Mouse (Mus musculus) spleen, postnatal 10 days (tissue): Measurements from ENCODE around the gene Syn3.
"Not testable (repeated sequence)": the region's sequence is repeated elsewhere in the genome, so short reads cannot be mapped to it uniquely, and the experiment has no call there.

Experiments used
- DNase-seq, 2 experiments: peaks; one replicate each; pipeline ENCODE4 v3.0.0; 2021 to 2022; ENCODE audit warnings: low spot score in 2 of 2

Gene Syn3

DNA sequence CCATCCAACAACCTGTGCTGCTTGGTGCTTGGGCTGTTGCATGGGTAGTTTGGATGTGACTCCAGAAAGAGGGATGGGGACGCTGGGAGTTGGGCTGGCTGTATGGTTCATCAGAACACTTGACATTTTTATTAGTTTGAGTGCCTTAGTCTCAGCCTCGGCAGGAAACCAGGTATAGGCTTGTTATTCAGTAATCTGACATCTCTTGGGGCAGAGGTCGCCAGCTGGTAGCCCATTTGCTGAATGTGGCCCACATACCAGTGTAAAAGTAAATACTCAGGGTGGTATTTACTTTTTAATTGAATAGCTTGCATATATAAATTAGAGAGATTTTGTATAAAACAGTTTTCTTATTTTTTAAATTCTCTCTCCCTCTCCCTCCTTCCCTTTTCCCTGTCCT is 343.4 kb downstream of the Syn3 start:
- DNase-seq, result no peak

DNA sequence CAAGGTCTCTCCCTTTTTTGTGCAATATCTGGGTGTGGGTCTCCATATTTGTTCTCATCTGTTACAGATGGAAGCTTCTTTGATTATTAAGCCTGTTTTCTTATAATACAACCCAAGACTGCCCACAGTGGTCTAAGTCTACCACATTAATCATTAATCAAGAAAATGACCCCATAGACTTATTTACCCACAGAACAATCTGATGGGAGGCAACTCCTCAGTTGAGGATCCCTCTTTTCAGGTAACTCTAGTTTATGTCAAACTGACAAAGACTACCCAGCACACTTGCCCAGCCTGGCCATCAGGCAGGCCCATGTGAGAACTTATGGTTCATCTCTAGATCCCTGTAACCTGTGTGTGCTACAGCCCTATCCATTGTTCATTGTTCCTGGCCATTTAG is 345.5 kb downstream of the Syn3 start:
- no peak for DNase-seq

DNA sequence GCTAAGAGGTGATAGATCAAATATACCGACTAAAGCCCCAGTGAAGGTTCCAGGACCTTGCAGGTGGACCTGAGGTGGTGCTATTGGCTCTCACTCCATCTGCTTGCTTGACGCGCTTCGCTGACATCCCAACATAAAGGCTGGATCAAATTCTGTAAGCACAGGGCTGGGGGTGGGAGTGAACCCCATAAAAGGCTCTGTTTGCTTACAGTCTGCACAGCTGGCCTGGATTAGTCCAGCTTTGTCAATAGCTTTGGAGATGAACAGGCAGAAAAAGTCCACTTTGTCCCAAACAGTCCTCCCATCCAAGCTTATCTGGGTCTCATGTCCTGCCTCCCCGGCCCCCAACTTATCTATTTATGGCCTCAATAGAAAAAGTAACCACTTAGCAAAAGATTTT is 347.3 kb downstream of the Syn3 start:
- no peak for DNase-seq

DNA sequence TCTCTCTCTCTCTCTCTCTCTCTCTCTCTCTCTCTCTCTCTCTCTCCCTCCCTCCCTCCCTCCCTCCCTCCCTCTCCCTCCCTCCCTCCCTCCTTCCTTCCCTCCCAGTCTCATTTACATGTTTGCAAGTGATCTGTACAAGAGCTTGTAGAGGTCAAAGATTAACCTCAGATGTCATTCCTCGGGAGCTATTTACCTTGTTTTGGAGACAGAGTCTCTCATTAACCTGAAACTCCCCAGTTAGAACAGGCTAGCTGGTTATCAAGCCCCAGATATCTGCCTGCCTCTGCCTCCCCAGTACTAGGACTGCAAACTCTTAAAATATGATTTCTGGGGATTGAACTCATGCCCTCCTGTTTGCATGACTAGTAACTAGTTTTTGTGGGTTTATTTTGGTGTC is 348.6 kb downstream of the Syn3 start:
- no peak for DNase-seq

DNA sequence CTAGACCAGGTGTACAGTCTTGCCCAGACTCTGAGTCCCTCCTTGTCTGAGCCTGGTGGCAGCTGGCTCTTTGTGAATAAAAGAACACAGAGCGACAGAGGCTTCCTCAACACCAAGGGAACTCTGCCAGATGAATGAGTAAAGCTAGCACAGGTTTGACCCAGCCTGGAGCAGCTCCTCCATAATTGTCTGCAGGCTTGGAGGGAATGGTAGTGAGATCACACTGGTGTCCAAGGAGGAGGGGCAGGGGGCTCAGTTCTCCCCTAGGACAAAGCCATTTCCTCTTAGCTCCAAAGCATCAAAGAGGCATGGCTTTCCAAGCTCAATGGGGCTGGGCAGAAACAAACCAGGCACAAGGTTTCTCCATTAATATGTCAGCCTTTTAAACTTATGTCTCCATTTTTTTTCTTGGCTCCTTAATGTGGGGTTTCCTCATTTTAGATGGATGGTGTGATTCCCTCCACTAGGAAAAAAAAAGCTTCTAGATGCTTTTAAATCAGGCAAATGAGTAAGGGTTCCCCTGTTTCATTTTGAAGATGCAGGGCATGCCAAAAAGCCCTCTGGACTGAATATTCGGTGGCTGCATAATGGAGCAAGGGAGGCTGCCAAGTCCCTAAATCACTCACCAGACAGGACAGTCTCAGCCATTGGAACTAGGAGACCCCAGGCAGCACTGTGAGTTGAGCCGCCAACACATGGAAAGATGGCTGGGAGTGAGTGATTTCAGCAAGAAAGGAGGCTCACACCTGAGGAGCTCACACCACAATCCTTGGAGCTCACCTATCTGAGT is 349.5 kb downstream of the Syn3 start:
- DNase-seq, result no peak

DNA sequence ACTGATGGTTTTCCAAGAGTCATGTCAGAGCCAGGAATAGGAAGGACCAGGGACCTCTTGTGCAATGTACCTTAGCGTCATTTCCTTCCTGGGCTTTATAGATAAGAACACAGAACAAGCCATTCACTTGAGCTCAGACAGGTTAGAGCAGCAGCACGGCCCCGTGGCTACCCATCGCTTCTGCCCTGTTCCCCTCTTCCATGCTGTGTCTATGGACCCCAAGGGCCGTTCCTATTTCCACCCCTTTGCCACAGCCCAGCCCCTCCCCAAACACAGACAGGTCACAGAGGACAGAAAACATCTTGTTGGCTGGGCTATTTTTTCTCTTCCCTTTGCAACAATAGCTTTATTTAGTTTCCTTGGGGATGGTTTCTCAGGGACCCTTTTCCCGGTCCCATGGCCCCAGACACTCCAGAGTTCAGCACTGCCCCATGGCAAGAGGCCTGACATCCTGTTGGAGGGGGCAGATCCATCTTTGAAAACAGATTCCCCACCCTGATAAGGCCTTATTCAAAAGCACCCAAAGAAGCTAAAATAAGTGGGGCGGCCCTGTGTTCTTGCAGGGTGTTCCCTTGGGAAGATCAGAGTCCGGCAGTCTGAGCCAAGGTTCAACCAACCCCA is 359.5 kb downstream of the Syn3 start:
- DNase-seq, result no peak

DNA sequence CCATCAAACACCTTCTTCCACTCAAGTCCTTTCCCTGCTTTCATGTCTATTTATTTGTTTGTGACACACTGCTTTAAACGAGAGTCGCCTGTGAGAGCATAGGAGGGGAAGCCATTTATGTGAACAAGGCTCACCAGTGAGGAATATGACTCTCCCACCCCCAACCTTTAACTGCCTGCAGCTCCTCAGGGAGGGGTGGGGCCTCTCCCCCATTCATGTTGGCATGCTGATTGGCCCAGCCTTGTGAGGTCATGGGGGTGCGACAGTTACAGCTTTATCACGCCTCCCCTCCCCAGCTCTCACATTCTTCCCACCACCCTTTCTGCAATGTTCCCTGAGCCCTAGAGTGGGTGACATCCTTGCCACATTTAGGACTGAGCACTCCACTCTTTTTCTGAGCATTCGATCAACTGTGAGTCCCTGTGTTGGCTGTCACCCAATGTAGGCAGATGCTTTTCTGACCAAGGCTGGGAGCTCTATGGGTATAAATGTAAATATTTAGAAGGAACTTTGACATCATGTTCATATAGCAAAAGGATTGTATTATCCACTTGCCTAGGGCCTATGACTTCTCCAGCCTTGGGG is 361.0 kb downstream of the Syn3 start:
- DNase-seq, result no peak

DNA sequence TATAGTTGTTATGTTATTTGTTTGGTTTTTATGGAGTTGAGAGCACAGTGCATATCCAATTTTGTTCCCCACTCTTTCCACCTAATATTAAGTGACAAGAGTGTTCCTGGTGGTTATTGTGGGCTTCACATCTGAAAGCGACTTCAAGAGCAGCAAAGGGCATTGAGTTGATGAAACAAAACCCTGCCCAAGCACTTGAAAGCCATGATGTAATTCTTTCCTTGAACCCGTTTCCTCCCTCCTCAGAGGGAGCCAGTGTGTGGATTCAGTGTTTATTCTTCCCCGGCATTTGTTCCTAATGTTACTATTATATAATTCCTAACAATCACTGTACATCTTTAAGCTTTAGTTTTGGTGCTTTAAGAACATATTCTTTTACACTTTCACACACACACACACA is 361.6 kb downstream of the Syn3 start:
- DNase-seq, result no peak

DNA sequence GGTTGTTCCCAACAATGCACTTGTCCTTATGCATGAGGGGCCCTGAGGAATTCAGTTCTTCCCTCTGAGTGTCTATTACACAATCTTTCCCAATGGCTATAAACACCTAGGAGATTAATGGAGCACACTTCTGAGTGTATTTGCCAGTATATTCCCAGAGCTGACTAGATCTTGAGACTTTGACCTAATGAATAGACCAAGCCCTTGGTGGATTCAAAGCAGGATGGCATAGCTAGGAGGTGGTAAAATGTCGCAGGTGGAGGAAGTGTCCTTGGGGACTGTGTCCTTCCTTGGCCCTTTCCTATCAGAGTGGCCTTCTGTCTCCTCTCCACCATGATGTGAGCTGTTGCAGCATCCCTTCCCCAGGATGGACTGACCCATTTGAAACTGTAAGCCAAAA is 362.4 kb downstream of the Syn3 start:
- no peak for DNase-seq

DNA sequence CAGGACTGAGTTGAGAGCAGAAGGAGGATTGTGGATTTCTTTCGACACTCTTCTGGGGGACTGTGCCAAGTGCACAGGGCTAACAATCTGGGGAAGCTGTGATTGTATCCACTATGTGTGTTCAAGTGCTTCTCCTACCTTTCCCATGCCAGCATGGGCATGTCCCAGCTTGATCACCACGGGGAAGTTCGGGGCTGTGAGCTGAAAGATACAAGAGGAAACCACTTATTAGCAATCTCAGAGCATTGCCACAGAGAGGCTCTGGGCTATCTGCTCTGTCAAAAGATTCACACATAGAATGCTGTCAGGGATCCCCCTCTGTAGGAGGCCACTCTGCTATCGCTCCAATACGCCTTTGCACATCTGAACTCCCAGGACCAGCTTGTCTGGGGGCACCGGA is 363.8 kb downstream of the Syn3 start:
- no peak for DNase-seq

DNA sequence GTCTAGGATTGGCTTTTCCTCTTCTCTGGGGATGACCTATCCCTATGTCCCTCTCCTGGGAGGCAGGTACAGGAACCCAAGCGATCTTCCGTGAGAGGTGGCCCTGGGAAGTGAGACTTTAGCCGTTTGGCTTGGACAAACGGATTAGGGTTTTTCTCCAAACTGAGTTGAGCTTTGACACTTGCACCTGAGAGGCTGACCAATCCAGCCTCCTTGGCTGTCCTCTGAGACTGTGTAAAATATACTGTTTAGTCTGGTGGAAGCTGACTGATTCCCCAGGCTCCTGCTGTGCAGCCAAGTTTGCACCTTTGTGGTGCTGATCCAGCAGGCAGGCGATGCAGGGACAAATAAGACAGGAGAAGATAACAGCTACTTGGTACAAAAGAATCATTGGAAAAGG is 364.4 kb downstream of the Syn3 start:
- DNase-seq, result no peak

DNA sequence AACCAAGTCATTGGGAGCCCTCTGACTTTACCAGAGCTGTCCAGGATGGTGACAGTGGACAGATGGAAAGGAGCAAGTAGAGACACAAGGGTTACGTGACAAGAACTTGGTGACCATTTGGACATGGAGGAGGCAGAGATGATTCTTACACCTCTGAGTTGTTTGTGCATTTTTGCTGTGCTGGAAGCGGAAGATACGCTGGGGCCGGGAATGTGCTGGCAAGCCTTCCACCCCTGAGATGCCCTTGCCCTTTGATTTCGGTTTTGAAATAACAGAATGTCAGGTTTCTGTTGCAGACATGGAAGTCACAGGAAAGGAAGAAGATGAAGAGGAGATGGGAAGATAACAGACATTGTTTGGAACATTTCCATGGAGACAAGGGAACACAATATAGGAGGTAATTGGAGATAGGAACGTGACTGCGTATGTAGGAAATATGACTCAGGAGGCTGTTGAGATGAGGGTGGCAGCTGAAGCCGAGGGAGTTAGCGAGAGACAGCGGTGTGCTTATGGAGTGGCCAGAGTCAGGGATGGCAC is 366.2 kb downstream of the Syn3 start:
- no peak for DNase-seq

DNA sequence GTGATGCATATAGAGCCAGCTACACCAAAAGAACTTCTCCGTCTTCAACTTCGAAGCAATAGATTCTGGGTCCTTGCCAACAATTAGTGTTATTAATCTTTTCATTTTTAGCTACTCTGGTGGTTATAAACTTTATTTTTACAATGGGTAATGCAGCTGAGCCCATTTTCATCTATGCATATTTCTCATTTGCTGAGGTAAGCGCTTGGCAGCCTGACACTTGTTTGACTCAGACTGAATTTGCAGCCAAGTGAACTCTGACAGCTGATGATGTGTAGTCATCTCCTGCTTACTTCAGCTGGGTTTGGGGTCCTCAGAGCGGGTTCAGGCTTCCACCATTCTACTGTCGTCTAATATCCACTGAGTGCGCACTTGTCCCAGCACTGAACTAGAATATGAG is 369.6 kb downstream of the Syn3 start:
- no peak for DNase-seq

DNA sequence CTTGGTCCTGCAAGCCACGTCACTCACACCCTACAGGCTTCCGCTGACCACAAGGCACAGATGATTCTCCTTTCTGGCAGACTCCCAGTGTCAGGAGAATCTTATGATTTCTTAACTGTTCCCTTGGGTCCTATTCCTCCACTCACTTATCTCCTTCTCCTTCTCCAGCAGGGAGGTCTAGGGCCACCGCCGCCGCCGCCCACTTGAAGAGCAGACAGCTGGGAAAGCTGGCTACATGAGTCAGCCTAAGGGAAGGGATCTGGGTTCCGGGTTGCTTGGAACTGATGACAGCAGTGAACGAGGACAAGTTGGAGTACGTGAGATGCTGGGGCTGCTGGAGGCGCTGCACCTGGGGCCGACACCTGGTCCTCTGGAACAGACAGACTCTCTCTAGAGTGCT is 372.2 kb downstream of the Syn3 start:
- no peak for DNase-seq

DNA sequence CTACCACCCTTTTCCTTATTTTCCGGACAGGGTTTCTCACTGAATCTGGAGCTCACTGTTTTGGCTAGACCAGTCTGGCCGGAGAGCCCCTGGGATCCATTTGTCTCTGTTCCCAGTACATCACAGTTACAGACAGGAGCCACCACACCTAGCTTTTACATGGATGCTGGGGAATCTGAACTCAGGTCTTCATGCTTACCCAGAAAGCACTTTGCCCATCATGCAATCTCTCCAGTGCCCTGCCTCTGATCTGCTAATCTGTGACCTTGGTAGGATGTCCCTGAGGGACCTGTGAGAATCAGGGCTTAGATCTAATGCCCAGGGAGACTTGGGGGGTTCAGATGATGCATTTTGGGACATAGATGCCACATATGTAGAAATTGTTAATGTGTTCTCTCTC is 373.3 kb downstream of the Syn3 start:
- no peak for DNase-seq

DNA sequence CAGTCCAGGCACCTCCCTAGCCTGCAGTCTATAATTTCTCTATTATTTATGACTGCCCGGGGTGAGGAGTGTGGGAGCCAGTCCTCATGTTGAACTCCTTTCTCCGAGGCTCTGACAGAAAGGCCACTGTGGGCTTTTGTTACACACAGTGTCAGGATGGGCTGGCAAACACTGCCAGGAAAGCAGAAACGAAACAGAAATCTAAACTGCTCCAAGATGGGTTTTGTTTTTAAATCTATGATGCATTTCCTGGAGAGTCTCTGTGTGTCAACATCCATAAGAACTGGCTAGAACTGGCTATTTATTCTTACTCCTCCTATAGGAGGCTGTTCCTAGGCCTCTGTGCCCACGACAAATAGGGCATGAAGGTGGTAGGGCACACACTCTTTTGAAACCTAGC is 374.6 kb downstream of the Syn3 start:
- no peak for DNase-seq

DNA sequence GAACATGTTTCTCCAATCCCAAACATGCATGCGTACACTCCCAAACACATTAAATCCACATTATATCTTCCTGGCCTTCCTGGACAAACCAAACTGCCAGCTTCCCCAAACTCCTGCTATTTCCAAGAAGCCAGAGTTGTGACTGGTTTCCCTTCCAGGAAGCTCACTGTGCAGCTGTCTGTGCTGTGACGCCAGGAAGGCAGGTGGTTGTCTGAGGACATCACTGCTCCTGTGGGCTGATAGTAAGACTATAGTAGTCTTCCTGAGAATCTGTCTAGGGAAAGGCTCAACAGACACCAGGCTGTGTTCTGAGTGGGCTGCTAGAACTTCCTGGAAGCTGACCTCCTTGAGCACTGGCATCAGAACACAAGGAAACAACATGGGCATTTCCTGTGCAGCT is 375.5 kb downstream of the Syn3 start:
- DNase-seq, result no peak

DNA sequence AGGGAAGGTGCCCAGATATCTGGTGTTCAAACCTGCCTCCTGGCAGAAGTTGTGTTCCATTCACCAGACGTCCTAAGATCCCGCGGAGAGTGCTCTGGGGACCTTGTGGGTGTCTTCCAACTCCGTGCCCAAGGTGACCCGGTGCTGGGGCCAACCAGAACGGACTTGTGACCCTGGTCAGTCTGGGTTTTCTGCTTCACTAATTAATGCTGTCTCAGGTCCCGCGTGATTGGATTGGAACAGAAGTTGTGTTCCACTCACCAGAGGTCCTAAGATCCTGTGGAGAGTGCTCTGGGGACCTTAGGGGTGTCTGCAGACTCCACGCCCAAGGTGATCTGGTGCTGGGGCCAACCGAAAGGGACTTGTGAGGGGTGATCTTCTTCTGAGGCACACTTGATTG is 376.2 kb downstream of the Syn3 start:
- not testable (repeated sequence) for DNase-seq

DNA sequence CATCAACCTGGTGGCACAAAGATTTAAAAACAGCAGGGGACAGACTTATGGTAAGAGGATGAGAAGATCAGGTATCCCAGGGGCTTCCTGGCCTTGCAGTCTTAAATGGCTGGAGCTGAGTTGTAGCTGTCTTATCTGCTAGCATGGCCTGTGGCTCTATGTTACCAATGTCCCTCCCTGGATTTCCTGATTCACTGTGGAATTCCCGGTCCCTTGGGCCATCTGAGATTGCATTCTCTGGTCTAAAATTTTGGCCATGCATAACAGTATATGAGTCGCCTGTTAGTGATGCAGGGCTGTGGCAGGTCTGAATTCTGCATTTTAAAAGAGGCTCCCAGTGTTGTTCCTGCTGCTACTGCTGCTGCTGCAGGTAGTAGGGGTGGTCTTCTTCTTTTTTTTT is 382.4 kb downstream of the Syn3 start:
- no peak for DNase-seq

DNA sequence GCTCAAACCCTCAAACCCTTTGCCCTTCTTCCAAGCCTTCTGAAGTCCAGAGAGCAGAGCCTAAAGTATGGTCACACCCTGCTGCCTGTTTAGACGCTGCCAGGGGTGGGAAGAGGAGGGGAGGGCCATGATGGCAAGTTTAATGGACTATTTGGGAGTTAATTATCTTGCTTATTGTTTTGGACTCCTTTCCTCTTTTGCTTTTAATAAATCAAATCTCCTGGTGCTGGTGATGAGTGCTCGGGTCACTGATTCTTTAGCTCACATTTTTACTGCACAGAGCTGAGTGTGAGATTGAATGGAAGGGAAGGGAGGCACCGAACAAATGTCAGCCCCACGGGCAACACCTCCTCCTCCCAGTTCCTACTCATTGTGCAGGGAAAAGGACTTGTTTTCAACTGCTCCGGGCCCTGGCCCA is 384.3 kb downstream of the Syn3 start:
- no peak for DNase-seq

DNA sequence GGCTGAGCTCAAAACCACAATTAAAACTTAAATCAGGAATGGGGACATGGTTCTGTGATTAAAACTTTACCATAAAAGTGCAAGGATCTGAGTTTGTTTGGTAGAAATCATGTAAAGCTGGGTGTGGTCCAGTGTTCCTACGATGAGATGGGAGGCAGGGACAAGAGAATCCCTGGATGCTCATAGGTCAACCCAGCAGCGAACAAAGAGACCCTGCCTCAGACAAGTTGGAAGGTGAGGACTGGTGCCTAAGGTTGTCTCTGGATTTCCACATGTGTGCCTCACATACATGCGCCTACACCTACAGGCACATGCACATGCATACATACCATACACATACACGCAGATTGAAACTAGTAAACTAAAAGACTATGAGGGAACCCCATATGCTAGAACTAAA is 389.9 kb downstream of the Syn3 start:
- no peak for DNase-seq

DNA sequence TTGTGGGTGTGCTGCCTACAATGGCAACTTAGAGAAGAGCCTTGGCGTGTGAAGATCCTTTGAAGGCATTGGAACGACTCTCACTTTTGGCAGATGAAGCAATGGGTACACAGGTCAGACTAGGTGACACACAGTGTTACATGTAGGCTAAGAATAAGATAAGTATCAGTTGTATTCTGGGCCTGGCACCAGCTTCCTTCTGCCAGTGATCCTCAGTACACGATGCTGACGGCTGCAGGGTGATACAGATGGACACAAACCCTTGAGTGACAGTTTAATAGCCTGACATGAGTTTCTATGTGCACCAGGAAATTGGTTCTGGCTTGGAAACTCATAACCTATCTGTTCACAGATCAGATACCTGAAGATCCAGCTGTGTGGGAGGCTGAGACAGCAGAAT is 391.0 kb downstream of the Syn3 start:
- DNase-seq, result no peak

DNA sequence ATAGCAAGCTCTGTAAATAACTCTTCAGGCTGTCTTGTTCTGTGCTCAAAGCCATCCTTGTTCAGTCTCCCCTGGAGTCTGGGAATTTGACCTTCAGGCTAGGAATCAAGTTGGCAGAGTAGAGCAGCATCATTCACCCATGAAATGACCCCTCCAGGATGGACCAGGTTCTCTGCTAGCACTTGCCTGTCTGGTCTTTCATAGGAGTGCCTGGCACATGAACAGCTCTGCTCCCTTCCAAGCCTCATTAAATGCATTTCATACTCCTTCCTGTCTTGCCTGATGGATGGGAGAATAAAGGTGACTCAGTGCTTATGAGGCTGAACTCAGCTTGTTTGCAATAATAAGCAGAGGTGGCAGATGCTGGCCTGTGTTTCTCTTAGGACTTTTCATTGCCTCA is 394.7 kb downstream of the Syn3 start:
- no peak for DNase-seq
